Mouse (Mus musculus) stomach, embryonic 14.5 days (tissue): ENCODE results near the gene Pros1. TPM values are rescaled to one million over a fixed set of nuclear protein-coding genes. Genes with fewer than 3 reads are reported as not detected.

Source experiments
- ATAC-seq: fragments of 200-750 bp; cut with Nextera tagmentation; 2 replicates; pipeline ENCODE4 v1.8.0; 2017; ENCODE audit warnings: low read depth, moderate TSS enrichment; ENCODE audit not compliant: insufficient number of reproducible peaks, insufficient read depth, low FRiP score
- H3K27ac ChIP-seq: fragments of 300-500 bp; sonication (generic); 2 replicates; pipeline ENCODE4 v1.5.1; 2014; ENCODE audit warnings: mild to moderate bottlenecking, low read length, moderate library complexity, mixed read lengths
- H3K27me3 ChIP-seq: fragments of 300-500 bp; sonication (generic); 2 replicates; pipeline ENCODE4 v1.6.1; 2014; ENCODE audit warnings: low read length, control low read depth, mixed read lengths; ENCODE audit not compliant: control insufficient read depth, insufficient read depth
- H3K36me3 ChIP-seq: fragments of 300-500 bp; sonication (generic); 2 replicates; pipeline ENCODE4 v1.6.1; 2014; ENCODE audit warnings: mild to moderate bottlenecking, control low read depth, low read length, moderate library complexity, mixed read lengths; ENCODE audit not compliant: control insufficient read depth, insufficient read depth
- H3K4me1 ChIP-seq: fragments of 300-500 bp; sonication (generic); 2 replicates; pipeline ENCODE4 v1.6.1; 2014; ENCODE audit warnings: low read length, control low read depth, mixed read lengths; ENCODE audit not compliant: control insufficient read depth, insufficient read depth
- H3K4me2 ChIP-seq: fragments of 300-500 bp; sonication (generic); replicated peaks from 2 replicates; pipeline ENCODE4 v1.6.1; 2014; ENCODE audit warnings: low read depth, low read length, control low read depth
- H3K4me3 ChIP-seq: fragments of 300-500 bp; sonication (generic); 2 replicates; pipeline ENCODE4 v1.5.1; 2014; ENCODE audit warnings: low read depth, low read length, control low read depth
- H3K9ac ChIP-seq: fragments of 300-500 bp; sonication (generic); replicated peaks from 2 replicates; pipeline ENCODE4 v1.6.1; 2014; ENCODE audit warnings: low read depth, mild to moderate bottlenecking, control low read depth, low read length, moderate library complexity, mixed read lengths
- H3K9me3 ChIP-seq: fragments of 300-500 bp; sonication (generic); 2 replicates; pipeline ENCODE4 v1.6.1; 2016; ENCODE audit warnings: low read depth, low read length, control low read depth; ENCODE audit not compliant: control insufficient read depth
- WGBS: fragments of 180-500 bp; shearing (Covaris S2); extraction: QIAGEN DNeasy Blood & Tissue Kit; methylation state at CpG from one replicate; pipeline ENCODE4 v1.1.7; 2014; 5-methylcytosine and 5-hydroxymethylcytosine counted together
- polyA plus RNA-seq: library from polyadenylated mRNA; unstranded; fragments of >200 nt; fragmentation: Nextera tagmentation; extraction: Ambion mirVana; gene quantifications from 2 replicates; pipeline ENCODE4 v1.2.1, GENCODE M21; 2014

Gene Pros1
- 31.8 and 33.2 TPM in 2 replicates for polyA plus RNA-seq

DNA sequence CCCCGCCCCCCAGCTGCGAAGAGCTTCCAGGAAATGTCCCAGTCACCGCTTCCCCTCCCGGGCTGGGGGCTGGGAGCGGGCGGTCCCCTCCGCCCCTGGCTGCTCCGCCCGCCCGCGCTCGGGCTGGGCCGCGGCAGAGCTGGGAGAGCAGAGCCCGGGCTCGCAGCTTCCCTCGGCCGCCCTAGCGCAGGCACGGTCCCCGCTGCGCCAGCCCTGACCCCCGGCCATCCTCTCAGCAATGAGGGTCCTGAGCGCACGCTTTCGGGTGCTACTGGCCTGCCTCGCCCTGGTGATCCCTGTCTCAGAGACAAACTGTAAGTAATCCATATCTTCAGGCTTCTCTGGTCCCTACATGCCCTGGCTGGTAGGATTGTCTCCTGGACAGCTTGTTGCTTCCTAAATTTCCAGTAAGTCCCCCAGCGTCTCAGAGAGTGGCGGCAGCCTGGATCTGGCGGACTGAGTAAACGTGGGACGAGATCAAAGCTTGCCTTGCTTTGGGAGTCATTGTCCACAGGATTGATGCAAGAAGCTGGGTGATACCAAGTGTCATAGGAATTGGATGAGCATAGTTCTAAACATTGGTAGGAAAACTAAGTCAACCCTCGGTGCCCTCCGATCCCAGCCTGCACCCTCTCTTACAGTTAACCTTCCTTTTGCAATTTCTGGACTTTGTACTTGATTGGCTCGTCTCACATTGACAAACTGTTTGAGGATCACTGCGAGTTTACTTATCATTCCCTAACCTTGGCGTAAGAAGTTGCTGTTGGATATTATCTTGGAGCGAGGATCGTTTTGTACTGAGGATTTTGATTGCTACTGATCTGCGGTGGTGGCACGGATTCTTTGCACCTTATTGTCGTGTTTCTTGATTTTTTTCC, at the start of gene Pros1:
Gene Pros1 (plus strand): TSS at position 117 of the 878 bp plus-strand sequence.
- H3K4me3 ChIP-seq, result peak within 1 kb of the TSS; percentile 56
- 4% methylated on average over 37 of the region's 42 CpGs for WGBS
- H3K36me3 ChIP-seq, result no peaks in the 10 kb centered on the region
- ATAC-seq, result peak; percentile 92
- H3K9me3 ChIP-seq, result no peaks in the 10 kb centered on the region
- H3K27me3 ChIP-seq, result no peaks in the 10 kb centered on the region
- H3K9ac ChIP-seq, result peak within 1 kb of the TSS; percentile 72
- H3K4me2 ChIP-seq, result peak within 1 kb of the TSS; percentile 86
- no peaks in the 10 kb centered on the region for H3K4me1 ChIP-seq
- H3K27ac ChIP-seq, result peak within 1 kb of the TSS; percentile 58; the same call in 1 of the 2 replicates

DNA sequence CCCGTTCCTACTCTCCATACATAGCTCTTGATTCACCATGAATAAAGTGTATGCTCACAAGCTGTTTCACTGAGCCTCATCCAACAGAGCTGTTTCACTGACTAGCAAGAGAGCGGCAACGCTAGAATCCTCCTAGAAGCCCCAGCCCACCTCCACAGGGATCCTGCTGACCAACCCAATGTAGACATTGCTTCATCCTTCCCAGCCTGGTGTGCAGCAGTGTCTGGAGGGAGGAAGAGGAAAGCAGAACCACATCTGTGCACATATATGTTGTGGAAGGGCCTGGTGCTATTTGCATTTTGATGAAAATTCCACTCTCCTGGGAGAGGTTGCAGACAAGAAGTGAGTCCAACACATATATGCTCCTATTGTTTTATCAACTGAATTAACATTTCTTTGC, 49.5 kb upstream of the Pros1 start:
- Histone ChIP-seq H3K4me2 (no peak overlapping the region), H3K4me1 (no peaks in the 10 kb centered on the region), H3K9me3 (no peaks in the 10 kb centered on the region), H3K27ac (no peak overlapping the region), H3K36me3 (0 out of 2 replicates have a peak, but pooled peaks cover 3% of the 10 kb centered on the region), H3K27me3 (no peaks in the 10 kb centered on the region), H3K9ac (no peak overlapping the region), H3K4me3 (no peak overlapping the region)
- no peak for ATAC-seq
- WGBS, result 93% methylated on average over 3 of the region's 3 CpGs

DNA sequence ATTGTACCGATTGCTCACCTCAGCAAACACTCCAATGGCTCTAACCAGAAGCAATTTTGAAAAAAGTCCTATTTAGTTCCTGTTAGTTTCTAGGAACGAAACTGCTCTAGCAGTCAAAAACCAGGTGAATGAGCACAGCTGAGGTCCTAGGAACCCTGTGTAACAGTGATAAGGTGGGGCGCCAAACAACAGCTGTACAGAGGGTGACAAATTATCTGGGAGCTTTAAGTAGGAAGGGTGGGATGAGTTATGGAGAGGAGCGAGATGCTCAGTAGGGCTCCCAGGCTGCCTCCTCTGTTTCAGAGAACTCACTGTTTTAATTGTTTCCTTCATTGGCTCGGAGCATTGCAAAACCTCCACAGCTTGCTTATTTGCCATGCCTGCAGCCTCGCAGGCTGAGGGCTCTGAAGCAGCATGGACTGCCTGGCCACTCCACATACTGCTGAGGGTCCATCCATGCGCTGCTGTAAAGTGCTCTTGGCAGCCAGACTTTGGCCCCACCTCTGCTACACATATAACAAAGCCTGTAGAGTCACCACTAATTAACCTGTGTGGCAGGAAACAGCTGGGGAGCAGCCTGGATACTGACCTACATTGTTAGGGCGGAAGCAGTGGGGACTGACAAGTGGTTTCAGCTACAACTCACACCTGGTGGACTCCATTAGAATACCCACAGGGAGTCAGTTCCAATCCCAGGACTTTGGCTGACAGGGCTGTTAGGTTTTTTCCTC, 46.7 kb upstream of the Pros1 start:
- Histone ChIP-seq H3K4me1 (no peaks in the 10 kb centered on the region), H3K27me3 (no peaks in the 10 kb centered on the region), H3K4me3 (no peak overlapping the region), H3K9ac (no peak overlapping the region), H3K4me2 (no peak overlapping the region), H3K27ac (peak overlapping the region; percentile 0; the same call in 1 of the 2 replicates), H3K9me3 (no peaks in the 10 kb centered on the region), H3K36me3 (0 out of 2 replicates have a peak, but pooled peaks cover 3% of the 10 kb centered on the region)
- 50% methylated on average over 8 of the region's 8 CpGs for WGBS
- ATAC-seq, result peak; percentile 65

DNA sequence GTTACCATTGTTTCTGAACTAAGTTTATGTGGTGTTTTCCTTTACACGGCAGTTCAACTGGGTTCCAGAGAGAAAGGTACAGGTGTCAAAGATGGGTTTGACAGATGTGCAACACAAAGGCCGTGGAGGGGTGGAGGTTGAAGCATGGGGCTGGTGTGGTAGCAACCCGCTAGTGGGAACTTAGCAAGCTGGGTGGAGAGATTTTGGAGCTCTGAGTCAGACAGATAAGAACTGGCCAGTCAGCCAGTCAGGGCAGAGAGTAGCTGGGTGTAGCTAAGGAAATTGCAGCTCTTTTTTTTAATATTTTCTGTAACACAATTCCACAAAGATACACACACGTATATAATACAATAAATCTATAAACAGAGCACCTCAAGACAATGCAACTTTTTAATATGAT, 43.3 kb upstream of the Pros1 start:
- H3K4me1 ChIP-seq, result no peaks in the 10 kb centered on the region; the same call in 1 of the 2 replicates
- H3K27me3 ChIP-seq, result no peaks in the 10 kb centered on the region
- no peak overlapping the region for H3K9ac ChIP-seq
- 84% methylated on average over 4 of the region's 4 CpGs for WGBS
- H3K27ac ChIP-seq, result no peak overlapping the region
- no peaks in the 10 kb centered on the region for H3K36me3 ChIP-seq
- no peak for ATAC-seq
- H3K9me3 ChIP-seq, result no peaks in the 10 kb centered on the region
- H3K4me2 ChIP-seq, result no peak overlapping the region
- H3K4me3 ChIP-seq, result no peak overlapping the region

DNA sequence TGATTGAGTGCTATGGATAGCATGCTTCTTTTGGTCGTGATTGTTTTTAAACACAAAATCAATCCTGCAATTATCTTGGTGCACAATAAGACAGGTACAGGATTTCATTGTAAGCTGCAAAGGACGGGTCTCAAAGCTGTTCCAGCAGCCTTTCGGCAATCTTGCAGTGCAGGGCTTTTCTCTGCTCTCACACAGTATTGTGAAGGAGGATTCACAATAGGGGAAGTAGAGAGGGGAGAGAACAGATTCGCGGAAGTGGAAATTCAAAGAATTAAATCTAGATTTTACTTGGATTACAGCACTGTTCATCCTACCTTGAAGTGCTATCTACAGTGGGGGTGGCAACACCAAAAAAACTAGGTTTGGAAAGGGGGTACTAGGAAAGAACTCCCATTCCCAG, 40.3 kb upstream of the Pros1 start:
- H3K27ac ChIP-seq, result peak overlapping the region; percentile 61; the same call in 1 of the 2 replicates
- no peak overlapping the region for H3K9ac ChIP-seq
- H3K9me3 ChIP-seq, result no peaks in the 10 kb centered on the region
- no peak overlapping the region for H3K4me3 ChIP-seq
- no peaks in the 10 kb centered on the region; the same call in 1 of the 2 replicates for H3K4me1 ChIP-seq
- H3K27me3 ChIP-seq, result no peaks in the 10 kb centered on the region
- H3K36me3 ChIP-seq, result no peaks in the 10 kb centered on the region
- no peak for ATAC-seq
- H3K4me2 ChIP-seq, result no peak overlapping the region
- WGBS, result 71% methylated on average over 5 of the region's 5 CpGs

DNA sequence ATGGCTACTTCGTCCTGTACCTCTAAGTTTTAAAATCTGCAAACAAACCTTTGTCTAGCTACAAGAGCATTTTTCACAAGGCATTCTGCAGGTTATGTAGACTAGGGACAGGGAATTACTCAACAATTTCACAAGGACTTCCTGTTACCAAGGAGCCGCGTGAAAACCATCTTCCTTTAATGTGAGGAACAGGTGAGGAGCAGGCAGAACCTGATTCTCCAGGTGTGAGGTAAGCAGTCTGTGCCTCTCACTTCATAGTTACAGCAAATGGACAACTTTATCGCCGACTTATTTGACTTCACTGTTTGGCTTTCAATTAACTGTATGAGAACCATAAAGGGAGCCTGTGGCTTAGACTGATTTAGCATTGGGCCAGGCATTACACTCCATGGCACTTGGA, 39.6 kb upstream of the Pros1 start, which contains the start of gene Stx19:
Gene Stx19 (plus strand): TSS at position 186 of the 400 bp plus-strand sequence.
- Histone ChIP-seq H3K9ac (no peak within 1 kb of the TSS), H3K9me3 (no peaks in the 10 kb centered on the region), H3K4me1 (no peaks in the 10 kb centered on the region; the same call in 1 of the 2 replicates), H3K4me2 (no peak within 1 kb of the TSS; the same call in 1 of the 2 replicates), H3K4me3 (no peak within 1 kb of the TSS), H3K27ac (peak within 1 kb of the TSS; percentile 61), H3K27me3 (no peaks in the 10 kb centered on the region), H3K36me3 (no peaks in the 10 kb centered on the region)
- peak; percentile 90 for ATAC-seq
- 43% methylated on average over 5 of the region's 5 CpGs for whole genome bisulfite sequencing

DNA sequence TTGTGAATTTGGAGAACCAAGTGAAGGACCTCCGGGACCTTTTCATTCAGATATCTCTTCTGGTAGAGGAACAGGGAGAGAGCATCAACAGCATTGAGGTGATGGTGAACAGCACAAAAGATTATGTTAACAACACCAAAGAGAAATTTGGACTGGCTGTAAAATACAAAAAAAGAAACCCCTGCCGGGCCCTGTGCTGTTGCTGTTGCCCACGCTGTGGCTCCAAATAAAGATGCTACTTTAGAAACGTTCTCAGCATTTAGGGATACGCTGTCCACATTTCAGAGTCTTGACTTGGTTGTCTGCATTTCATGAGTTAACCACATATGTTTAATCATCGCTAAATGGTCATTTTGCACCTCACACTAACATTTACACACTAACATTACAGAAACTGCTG, 31.6 kb upstream of the Pros1 start:
- no peaks in the 10 kb centered on the region for H3K36me3 ChIP-seq
- no peak overlapping the region for H3K27ac ChIP-seq
- H3K4me1 ChIP-seq, result no peaks in the 10 kb centered on the region
- no peaks in the 10 kb centered on the region for H3K9me3 ChIP-seq
- H3K9ac ChIP-seq, result no peak overlapping the region
- no peak overlapping the region for H3K4me2 ChIP-seq
- 93% methylated on average over 6 of the region's 6 CpGs for WGBS
- no peak for ATAC-seq
- H3K27me3 ChIP-seq, result no peaks in the 10 kb centered on the region
- no peak overlapping the region for H3K4me3 ChIP-seq

DNA sequence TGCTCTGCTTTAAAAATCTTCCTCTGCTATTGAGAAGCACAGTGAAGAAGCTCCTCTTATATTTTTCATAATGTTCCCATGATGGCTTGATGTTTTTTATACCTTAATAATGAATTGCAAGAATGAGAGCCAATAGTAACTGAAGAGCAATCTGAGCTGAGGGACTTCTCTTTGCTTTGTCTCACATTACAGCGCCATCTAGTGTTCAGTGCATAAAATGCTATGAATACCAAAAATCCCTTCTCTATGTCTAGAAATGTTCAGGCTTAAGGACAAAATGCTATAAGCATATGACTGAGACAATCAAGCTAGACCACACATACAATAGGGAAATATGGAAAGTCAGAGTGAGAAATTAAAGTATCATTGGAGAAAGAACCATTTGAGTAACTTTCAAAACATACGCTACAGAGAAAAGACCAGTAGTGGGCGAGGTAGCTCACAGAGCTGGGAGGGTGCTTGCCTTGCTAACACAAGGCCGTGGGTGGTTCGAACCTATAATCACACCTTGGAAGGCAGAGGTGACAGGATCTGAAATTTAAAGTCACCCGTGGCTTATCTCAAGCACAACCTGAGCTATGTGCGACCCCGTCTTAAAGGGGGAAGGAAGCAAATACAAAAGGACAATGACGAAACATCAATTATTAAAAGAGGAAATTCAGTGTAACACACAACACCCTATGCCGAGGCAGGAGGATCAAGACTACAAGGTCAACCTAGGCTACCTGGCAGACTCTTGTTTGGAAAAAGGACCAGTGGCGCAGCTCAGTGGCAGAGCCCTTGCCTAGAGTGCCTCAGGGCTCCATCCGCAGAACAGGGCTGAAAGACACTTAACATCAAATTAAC, 27.7 kb upstream of the Pros1 start:
- no peak for ATAC-seq
- H3K27me3 ChIP-seq, result no peaks in the 10 kb centered on the region
- 73% methylated on average over 12 of the region's 12 CpGs for WGBS
- H3K9me3 ChIP-seq, result no peaks in the 10 kb centered on the region
- no peak overlapping the region for H3K4me3 ChIP-seq
- no peaks in the 10 kb centered on the region for H3K4me1 ChIP-seq
- no peak overlapping the region for H3K4me2 ChIP-seq
- no peak overlapping the region for H3K9ac ChIP-seq
- H3K36me3 ChIP-seq, result no peaks in the 10 kb centered on the region
- no peak overlapping the region for H3K27ac ChIP-seq
